Mouse (Mus musculus) heart, postnatal 0 days (tissue): Measurements from ENCODE around the gene A430005L14Rik. TPM values are rescaled to one million over a fixed set of nuclear protein-coding genes. Genes with fewer than 3 reads are reported as not detected.
A peak's percentile ranks its signal among the peaks of the same experiment; 100 is the strongest.
"Not testable (repeated sequence)": the region's sequence is repeated elsewhere in the genome, so short reads cannot be mapped to it uniquely, and the experiment has no call there.

Experiments used
- ATAC-seq: fragments of 200-750 bp; cut with Nextera tagmentation; 2 replicates; pipeline ENCODE4 v1.8.0; 2017; ENCODE audit warnings: low read depth, moderate number of reproducible peaks, moderate library complexity; ENCODE audit not compliant: insufficient read depth
- DNase-seq: peaks from one replicate; pipeline ENCODE4 v3.0.0-alpha.2; 2016; ENCODE audit warnings: low spot score
- H3K27ac ChIP-seq: fragments of 300-500 bp; sonication (generic); 2 replicates; pipeline ENCODE4 v1.5.1; 2014; ENCODE audit warnings: low read depth, mild to moderate bottlenecking
- H3K27me3 ChIP-seq: fragments of 300-500 bp; sonication (generic); 2 replicates; pipeline ENCODE4 v1.6.1; 2014; ENCODE audit warnings: low read length, mixed read lengths; ENCODE audit not compliant: control insufficient read depth, insufficient read depth
- H3K36me3 ChIP-seq: fragments of 300-500 bp; sonication (generic); replicated peaks from 2 replicates; pipeline ENCODE4 v1.6.1; 2014; ENCODE audit warnings: low read length, mixed read lengths; ENCODE audit not compliant: control insufficient read depth, insufficient read depth
- H3K4me1 ChIP-seq: fragments of 300-500 bp; sonication (generic); 2 replicates; pipeline ENCODE4 v1.6.1; 2014; ENCODE audit warnings: antibody characterized with exemption; ENCODE audit not compliant: control insufficient read depth, insufficient read depth
- H3K4me2 ChIP-seq: fragments of 300-500 bp; sonication (generic); 2 replicates; pipeline ENCODE4 v1.6.1; 2014; ENCODE audit warnings: low read depth, mild to moderate bottlenecking, low read length, moderate library complexity
- H3K4me3 ChIP-seq: fragments of 300-500 bp; sonication (generic); 2 replicates; pipeline ENCODE4 v1.5.1; 2014; ENCODE audit warnings: low read depth, low read length
- H3K9ac ChIP-seq: fragments of 300-500 bp; sonication (generic); replicated peaks from 2 replicates; pipeline ENCODE4 v1.6.1; 2014; ENCODE audit warnings: low read depth, low read length, mixed read lengths
- H3K9me3 ChIP-seq: fragments of 300-500 bp; sonication (generic); replicated peaks from 2 replicates; pipeline ENCODE4 v1.6.1; 2016; ENCODE audit warnings: low read length; ENCODE audit not compliant: control insufficient read depth
- CTCF ChIP-seq: IDR thresholded peaks from 2 replicates; pipeline ENCODE4 v1.5.1; 2016; ENCODE audit warnings: antibody characterized with exemption, control low read depth, low read depth
- EP300 ChIP-seq: IDR thresholded peaks from 2 replicates; pipeline ENCODE4 v1.6.1; 2016; ENCODE audit warnings: antibody characterized with exemption, low read depth
- WGBS: fragments of 180-500 bp; shearing (Covaris S2); extraction: QIAGEN DNeasy Blood & Tissue Kit; methylation state at CpG from one replicate; pipeline ENCODE4 v1.1.7; 2014; 5-methylcytosine and 5-hydroxymethylcytosine counted together
- polyA plus RNA-seq: library from polyadenylated mRNA; unstranded; fragments of >200 nt; fragmentation: Nextera tagmentation; extraction: Ambion mirVana; gene quantifications from 2 replicates; pipeline ENCODE4 v1.2.1, GENCODE M21; 2015
- total RNA-seq: library from RNA; depleted of rRNA; stranded (reverse); fragments of >200 nt; gene quantifications from 2 replicates; pipeline ENCODE4 v1.2.3, GENCODE M21; 2014; ENCODE audit warnings: low replicate concordance; rRNA removed

A430005L14Rik gene
- total RNA-seq (27.1 and 47.0 TPM in 2 replicates), polyA plus RNA-seq (45.0 and 45.7 TPM in 2 replicates)

DNA sequence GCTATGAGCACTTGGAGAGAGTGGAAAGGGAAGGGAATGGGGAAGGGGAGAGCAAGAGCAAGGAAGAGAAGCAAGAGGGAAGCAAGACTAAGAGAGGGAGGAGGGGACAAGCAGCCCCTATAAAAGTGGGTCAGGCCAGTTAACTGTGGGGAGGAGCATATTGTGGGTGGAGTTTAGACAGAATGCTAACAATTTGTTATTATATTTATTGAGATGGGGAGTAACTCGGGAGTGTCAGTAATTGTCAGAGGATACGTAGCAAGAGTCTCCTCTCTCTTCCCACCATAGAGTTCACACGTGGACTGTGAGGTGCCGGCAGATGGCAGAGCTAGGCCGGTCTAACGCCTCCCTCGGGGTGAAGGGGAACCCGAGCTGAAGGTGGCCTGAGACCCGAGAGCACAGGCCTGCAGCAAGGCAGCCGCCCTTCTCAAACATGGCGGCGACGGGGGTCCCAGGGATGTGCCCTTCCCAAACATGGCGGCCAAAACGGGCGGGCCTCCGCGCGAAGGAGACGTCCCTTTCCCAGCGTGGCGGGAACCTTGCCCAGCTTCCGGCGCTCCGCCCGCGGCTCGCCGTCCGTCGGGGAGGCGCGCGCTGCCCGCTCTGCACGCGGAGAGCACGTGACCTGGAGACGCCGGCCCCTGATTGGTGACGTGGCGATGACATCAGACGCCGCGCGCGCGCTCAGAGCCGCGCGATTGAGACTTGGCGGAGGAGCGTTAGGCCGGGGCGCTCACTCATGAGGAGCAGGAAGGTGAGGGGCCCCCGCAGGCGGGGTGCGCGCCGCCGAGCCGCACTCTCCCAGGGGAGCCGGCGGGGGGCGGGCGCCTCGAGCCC is at the start of gene A430005L14Rik:
Gene A430005L14Rik, plus strand, starts transcription at position 669 of the 837 bp plus-strand sequence.
- TF ChIP-seq CTCF (peak; percentile 12), EP300 (no peak)
- peak; percentile 97 for ATAC-seq
- peak within 1 kb of the TSS; percentile 90 for H3K27ac ChIP-seq
- peak within 1 kb of the TSS; percentile 88 for H3K9ac ChIP-seq
- peak within 1 kb of the TSS; percentile 83 for H3K4me3 ChIP-seq
- DNase-seq: peak; percentile 95
- H3K27me3 ChIP-seq: peaks cover 19% of the 10 kb centered on the region
- H3K9me3 ChIP-seq: no peaks in the 10 kb centered on the region
- peaks cover 11% of the 10 kb centered on the region; the same call in 1 of the 2 replicates for H3K4me1 ChIP-seq
- peaks cover 21% of the 10 kb centered on the region for H3K36me3 ChIP-seq
- WGBS: 3% methylated on average over 65 of the region's 67 CpGs
- H3K4me2 ChIP-seq: peak within 1 kb of the TSS; percentile 91

DNA sequence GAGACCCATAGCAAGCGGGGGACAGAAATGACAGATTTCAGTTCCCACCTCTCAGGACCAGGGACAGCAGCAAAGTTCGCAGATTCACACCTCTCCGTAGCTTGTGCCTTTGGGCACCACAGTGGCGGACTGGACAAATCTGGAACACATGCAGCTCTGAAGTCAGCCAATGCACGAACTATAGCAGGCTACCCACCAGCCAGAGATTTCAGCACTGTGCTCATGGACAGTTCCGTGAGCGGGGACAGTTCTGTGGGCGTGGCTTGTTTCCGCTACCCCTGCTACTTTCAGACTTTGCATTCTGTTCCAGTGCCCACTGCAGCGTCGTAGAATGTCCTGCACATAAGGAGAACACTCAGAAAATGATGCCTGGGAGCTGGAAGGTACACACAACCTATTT is 49.5 kb upstream of the A430005L14Rik start:
- no peaks in the 10 kb centered on the region for H3K4me1 ChIP-seq
- no peaks in the 10 kb centered on the region for H3K36me3 ChIP-seq
- H3K4me3 ChIP-seq: no peak overlapping the region
- WGBS: 23% methylated on average over 11 of the region's 11 CpGs
- no peak overlapping the region for H3K4me2 ChIP-seq
- H3K9me3 ChIP-seq: no peaks in the 10 kb centered on the region
- peak; percentile 8 for DNase-seq
- no peak for TF ChIP-seq EP300
- TF ChIP-seq CTCF: no peak
- no peak overlapping the region for H3K9ac ChIP-seq
- H3K27ac ChIP-seq: no peak overlapping the region
- no peaks in the 10 kb centered on the region for H3K27me3 ChIP-seq
- no peak for ATAC-seq

DNA sequence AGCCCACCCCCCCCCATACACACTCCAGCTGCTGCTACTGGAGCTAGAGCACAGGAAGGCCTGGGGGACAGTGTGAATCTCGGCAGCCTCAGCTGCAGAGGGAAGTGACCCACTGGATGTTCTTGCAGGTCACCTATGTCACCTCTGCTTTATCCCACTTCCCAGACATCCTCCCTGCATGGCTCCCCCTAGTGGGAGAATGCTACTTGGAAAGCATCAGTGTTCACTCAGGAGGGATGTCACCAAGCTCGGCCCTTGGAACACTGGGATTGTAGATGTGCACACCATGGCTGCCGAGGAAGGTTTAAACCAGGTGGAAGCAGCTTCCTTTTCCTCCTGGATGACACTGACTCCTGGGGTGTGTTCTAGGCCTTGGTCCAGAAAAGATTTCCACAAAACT is 43.4 kb upstream of the A430005L14Rik start:
- DNase-seq (no peak), ATAC-seq (no peak)
- TF ChIP-seq CTCF (no peak), EP300 (no peak)
- no peaks in the 10 kb centered on the region for H3K36me3 ChIP-seq
- H3K9me3 ChIP-seq: no peaks in the 10 kb centered on the region
- no peak overlapping the region for H3K4me3 ChIP-seq
- no peaks in the 10 kb centered on the region for H3K4me1 ChIP-seq
- H3K9ac ChIP-seq: no peak overlapping the region
- H3K27ac ChIP-seq: no peak overlapping the region
- H3K4me2 ChIP-seq: no peak overlapping the region
- no peaks in the 10 kb centered on the region for H3K27me3 ChIP-seq
- 55% methylated on average over 3 of the region's 3 CpGs for WGBS

DNA sequence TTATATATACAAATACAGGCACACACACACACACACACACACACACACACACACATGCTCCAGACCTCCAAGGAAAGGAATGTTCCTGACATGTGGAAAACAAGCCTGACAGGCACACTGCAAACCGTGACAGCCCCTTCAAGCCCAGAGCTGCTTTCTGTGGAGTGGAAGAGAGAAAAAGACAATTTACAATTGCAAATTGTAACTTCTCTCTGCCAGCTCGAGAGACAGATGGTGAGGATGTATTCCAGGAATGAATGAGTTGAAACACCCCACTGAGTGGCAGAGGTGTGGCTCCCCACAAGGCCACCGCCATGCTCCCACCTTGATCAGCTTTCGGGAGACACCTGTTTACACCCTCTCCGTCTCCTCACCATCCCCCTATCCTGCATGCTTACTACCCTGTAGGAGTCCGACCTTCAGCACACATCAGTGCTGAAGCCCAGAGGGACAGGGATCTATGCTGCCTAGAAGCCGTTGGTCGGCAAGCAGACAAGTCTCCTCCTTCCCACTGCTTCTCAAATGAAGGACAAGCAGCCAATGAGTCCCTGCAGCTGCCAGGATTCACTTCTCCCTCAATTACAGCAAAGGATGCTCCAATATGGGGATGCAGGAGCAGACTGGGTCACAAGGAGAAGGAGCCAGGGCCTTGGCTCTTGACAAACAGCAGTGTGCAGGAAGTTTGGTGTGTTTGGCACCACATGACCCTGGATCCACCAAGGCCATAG is 39.1 kb upstream of the A430005L14Rik start:
- 35% methylated on average over 8 of the region's 8 CpGs for WGBS
- H3K4me3 ChIP-seq: no peak overlapping the region
- DNase-seq: no peak
- ATAC-seq: no peak
- H3K9me3 ChIP-seq: no peaks in the 10 kb centered on the region
- no peak overlapping the region for H3K9ac ChIP-seq
- no peak overlapping the region for H3K4me2 ChIP-seq
- no peaks in the 10 kb centered on the region for H3K27me3 ChIP-seq
- H3K27ac ChIP-seq: no peak overlapping the region
- H3K36me3 ChIP-seq: no peaks in the 10 kb centered on the region
- TF ChIP-seq CTCF (no peak), EP300 (no peak)
- no peaks in the 10 kb centered on the region for H3K4me1 ChIP-seq

DNA sequence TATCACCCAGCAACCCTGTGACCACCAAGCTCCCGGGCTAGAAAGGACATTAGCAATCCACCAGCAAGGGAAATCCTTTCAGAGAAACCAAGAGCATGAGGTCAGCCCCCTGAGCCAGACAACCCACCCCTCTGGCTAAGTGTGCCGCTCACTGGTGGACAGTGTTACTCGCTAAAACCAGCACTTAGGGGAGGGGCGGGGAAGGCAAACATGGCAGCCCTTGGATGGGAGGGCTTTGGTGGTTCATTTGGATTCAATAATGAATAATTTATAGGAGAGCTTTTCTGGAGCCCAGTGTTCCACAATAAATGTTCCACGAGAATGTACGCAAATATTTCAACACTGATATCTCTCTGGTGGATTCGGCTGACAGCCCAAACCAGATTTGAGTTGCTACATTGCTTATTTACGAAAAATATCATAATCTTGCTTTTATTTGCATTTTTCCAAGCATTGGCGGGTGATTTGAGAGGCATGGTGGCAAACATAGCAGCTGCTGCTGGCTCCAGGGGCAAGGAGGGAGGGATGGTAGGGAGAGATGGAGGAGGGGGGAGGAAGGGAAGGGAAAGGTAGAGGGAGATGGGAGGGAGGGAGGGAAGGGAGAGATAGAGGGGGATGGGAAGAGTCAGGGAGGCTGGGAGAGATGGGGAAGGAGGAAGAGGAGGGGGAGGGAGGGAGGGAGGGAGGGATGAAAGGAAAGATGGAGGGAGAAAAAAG is 36.4 kb upstream of the A430005L14Rik start:
- no peak for ATAC-seq
- WGBS: 63% methylated on average over 9 of the region's 9 CpGs

DNA sequence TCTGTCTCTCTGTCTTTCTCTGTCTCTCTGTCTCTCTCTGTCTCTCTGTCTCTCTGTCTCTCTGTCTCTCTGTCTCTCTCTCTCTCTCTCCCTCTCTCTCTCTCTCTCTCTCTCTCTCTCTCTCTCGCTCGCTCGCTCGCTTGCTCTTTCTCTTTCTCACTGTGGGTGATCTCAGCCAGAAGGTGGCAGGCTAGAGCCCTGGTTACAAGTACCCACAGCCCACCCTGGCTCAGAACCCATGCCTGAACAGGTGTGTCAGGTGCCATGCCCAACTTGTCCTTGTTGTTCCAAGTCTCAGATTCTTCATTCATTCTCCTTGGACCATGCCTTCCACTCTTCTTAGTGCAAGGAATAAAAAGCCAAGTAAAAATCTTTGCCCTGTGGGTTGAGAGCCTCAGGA is 34.9 kb upstream of the A430005L14Rik start:
- ATAC-seq, H3K27me3 ChIP-seq, H3K9me3 ChIP-seq, H3K4me1 ChIP-seq, DNase-seq, H3K4me3 ChIP-seq, H3K4me2 ChIP-seq, H3K27ac ChIP-seq, H3K9ac ChIP-seq, H3K36me3 ChIP-seq: not testable (repeated sequence)
- WGBS: 40% methylated on average over 4 of the region's 4 CpGs

More for the DNA sequence above, 36.4 kb upstream of the A430005L14Rik start:
- H3K4me1 ChIP-seq: no peaks in the 10 kb centered on the region
- H3K4me2 ChIP-seq: no peak overlapping the region
- H3K4me3 ChIP-seq: no peak overlapping the region
- H3K36me3 ChIP-seq: no peaks in the 10 kb centered on the region
- no peak overlapping the region for H3K27ac ChIP-seq
- no peak for TF ChIP-seq CTCF
- TF ChIP-seq EP300: no peak
- no peak overlapping the region for H3K9ac ChIP-seq
- H3K9me3 ChIP-seq: no peaks in the 10 kb centered on the region
- H3K27me3 ChIP-seq: no peaks in the 10 kb centered on the region
- DNase-seq: no peak
